Mouse (Mus musculus): ENCODE data around the gene Agtrap. TPM values are rescaled to one million over a fixed set of nuclear protein-coding genes. Genes with fewer than 3 reads are reported as not detected.
A peak's percentile ranks its signal among the peaks of the same experiment; 100 is the strongest.

Agtrap gene
- polyA plus RNA-seq, 1 experiment from 2014 or later, result 27.7 TPM

- peak overlapping the region; percentile 54; the same call in 1 of the 2 replicates for H3K27ac ChIP-seq (ENCODE audit: low read depth, low read length)
- 4% methylated on average over 29 of the region's 30 CpGs for WGBS
- ATAC-seq, result peak; percentile 41
- H3K36me3 ChIP-seq (ENCODE audit: control insufficient read depth, insufficient read depth), result no peaks in the 10 kb centered on the region; the same call in 1 of the 2 replicates
- H3K27me3 ChIP-seq (replicated peaks; ENCODE audit: control insufficient read depth, insufficient read depth, low read length), result no peaks in the 10 kb centered on the region
- 0 out of 2 replicates have a peak, but pooled peaks cover 4% of the 10 kb centered on the region for H3K4me1 ChIP-seq (replicated peaks; ENCODE audit: control insufficient read depth, insufficient read depth, low read length)
- H3K9ac ChIP-seq (ENCODE audit: low read depth, low read length), result peak overlapping the region; percentile 74
- H3K4me2 ChIP-seq (replicated peaks; ENCODE audit: low read depth), result peak overlapping the region; percentile 87
- peak overlapping the region; percentile 80 for H3K4me3 ChIP-seq (ENCODE audit: low read depth, low read length)
- H3K9me3 ChIP-seq (ENCODE audit: control insufficient read depth), result no peaks in the 10 kb centered on the region
- no peak for TF ChIP-seq CTCF (IDR thresholded peaks at IDR 0.05; ENCODE audit: low read depth)
These were observed 532 bp downstream of the Agtrap start for GRCm38 (mm10) chr4:148087091-148087906.

- Histone ChIP-seq H3K9me3 (ENCODE audit: control insufficient read depth) (no peaks in the 10 kb centered on the region), H3K4me3 (ENCODE audit: low read depth, low read length) (no peak overlapping the region), H3K4me1 (replicated peaks; ENCODE audit: control insufficient read depth, insufficient read depth, low read length) (0 out of 2 replicates have a peak, but pooled peaks cover 4% of the 10 kb centered on the region), H3K27me3 (replicated peaks; ENCODE audit: control insufficient read depth, insufficient read depth, low read length) (no peaks in the 10 kb centered on the region), H3K4me2 (replicated peaks; ENCODE audit: low read depth) (no peak overlapping the region), H3K36me3 (ENCODE audit: control insufficient read depth, insufficient read depth) (peaks cover 9% of the 10 kb centered on the region), H3K9ac (ENCODE audit: low read depth, low read length) (no peak overlapping the region), H3K27ac (ENCODE audit: low read depth, low read length) (no peak overlapping the region)
- WGBS, result 74% methylated on average over 3 of the region's 3 CpGs
- no peak for TF ChIP-seq CTCF (IDR thresholded peaks at IDR 0.05; ENCODE audit: low read depth)
- ATAC-seq, result no peak
These were observed 1.9 kb downstream of the Agtrap start for GRCm38 (mm10) chr4:148085907-148086305.

DNA sequence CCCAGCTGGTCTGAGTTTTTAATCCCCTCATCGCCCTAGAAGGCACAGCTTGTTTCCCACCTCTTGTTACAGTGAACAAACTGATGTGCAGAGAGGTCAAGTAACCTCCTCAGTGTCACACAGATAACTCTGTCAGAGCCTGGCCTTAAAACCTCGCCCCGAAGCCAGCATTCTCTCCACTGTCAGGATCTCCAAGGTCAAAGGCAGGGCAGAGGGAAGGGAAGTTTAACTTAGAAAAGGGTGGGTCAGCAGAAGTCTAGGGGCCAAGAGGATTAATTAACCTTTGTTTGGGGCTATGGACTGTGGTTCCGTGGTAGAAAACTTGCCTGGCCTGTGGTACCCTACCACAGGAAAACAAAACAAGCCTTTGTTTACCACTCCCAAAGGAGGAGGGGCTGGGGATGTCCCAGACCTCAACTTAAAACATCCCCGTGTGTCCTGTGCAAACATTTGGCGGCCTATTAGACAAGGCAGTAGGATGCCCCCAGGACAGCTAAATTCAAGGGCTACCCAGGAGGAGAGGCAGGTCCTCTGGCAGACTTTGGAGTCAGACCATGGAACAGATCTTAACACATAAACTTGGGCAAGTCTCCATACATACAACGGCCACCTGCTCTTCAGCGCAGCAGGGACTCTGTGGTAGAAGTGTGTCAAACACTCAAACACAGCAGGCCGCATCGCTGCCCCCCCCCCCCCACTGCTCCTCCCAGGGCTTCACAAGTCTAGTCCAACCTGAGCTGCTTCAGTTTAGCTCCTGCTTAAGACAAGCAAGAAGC is 2.5 kb downstream of the Agtrap start:
- no peak overlapping the region for H3K4me3 ChIP-seq (ENCODE audit: low read depth, low read length)
- H3K27me3 ChIP-seq (replicated peaks; ENCODE audit: control insufficient read depth, insufficient read depth, low read length), result no peaks in the 10 kb centered on the region
- H3K36me3 ChIP-seq (ENCODE audit: control insufficient read depth, insufficient read depth), result peaks cover 15% of the 10 kb centered on the region
- no peak for ATAC-seq
- no peak overlapping the region for H3K27ac ChIP-seq (ENCODE audit: low read depth, low read length)
- no peak overlapping the region for H3K4me2 ChIP-seq (replicated peaks; ENCODE audit: low read depth)
- 0 out of 2 replicates have a peak, but pooled peaks cover 4% of the 10 kb centered on the region for H3K4me1 ChIP-seq (replicated peaks; ENCODE audit: control insufficient read depth, insufficient read depth, low read length)
- no peak overlapping the region for H3K9ac ChIP-seq (ENCODE audit: low read depth, low read length)
- H3K9me3 ChIP-seq (ENCODE audit: control insufficient read depth), result no peaks in the 10 kb centered on the region
- TF ChIP-seq CTCF (IDR thresholded peaks at IDR 0.05; ENCODE audit: low read depth), result no peak
- WGBS, result 47% methylated on average over 10 of the region's 10 CpGs

DNA sequence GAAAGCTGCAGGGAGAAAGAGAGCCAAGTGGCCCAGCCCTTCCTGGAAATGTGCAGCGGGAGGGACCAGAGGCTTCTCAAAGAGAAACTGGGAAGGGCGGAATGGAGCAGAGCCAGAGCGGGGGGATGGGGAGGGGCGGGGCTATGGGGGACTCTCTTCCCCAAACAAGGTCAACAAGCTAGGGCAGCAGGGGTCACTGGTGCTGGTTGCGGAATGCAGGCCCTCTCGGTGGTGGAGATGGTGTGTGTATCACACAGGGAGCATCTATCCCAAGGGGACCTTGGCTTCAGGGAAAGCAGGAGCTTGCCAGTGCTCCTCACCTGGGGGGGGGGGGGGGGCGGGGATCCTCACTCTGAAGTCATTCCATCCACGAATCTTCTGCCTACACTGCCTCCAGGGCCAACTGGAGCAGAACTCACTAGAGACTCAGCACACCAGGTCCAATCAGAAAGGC is 3.5 kb downstream of the Agtrap start:
- no peak overlapping the region for H3K4me2 ChIP-seq (replicated peaks; ENCODE audit: low read depth)
- peaks cover 23% of the 10 kb centered on the region for H3K36me3 ChIP-seq (ENCODE audit: control insufficient read depth, insufficient read depth)
- WGBS, result 27% methylated on average over 8 of the region's 8 CpGs
- H3K27ac ChIP-seq (ENCODE audit: low read depth, low read length), result no peak overlapping the region
- H3K9ac ChIP-seq (ENCODE audit: low read depth, low read length), result no peak overlapping the region
- no peak for TF ChIP-seq CTCF (IDR thresholded peaks at IDR 0.05; ENCODE audit: low read depth)
- H3K27me3 ChIP-seq (replicated peaks; ENCODE audit: control insufficient read depth, insufficient read depth, low read length), result no peaks in the 10 kb centered on the region
- H3K4me1 ChIP-seq (replicated peaks; ENCODE audit: control insufficient read depth, insufficient read depth, low read length), result 0 out of 2 replicates have a peak, but pooled peaks cover 4% of the 10 kb centered on the region
- ATAC-seq, result no peak
- H3K4me3 ChIP-seq (ENCODE audit: low read depth, low read length), result no peak overlapping the region
- H3K9me3 ChIP-seq (ENCODE audit: control insufficient read depth), result no peaks in the 10 kb centered on the region

DNA sequence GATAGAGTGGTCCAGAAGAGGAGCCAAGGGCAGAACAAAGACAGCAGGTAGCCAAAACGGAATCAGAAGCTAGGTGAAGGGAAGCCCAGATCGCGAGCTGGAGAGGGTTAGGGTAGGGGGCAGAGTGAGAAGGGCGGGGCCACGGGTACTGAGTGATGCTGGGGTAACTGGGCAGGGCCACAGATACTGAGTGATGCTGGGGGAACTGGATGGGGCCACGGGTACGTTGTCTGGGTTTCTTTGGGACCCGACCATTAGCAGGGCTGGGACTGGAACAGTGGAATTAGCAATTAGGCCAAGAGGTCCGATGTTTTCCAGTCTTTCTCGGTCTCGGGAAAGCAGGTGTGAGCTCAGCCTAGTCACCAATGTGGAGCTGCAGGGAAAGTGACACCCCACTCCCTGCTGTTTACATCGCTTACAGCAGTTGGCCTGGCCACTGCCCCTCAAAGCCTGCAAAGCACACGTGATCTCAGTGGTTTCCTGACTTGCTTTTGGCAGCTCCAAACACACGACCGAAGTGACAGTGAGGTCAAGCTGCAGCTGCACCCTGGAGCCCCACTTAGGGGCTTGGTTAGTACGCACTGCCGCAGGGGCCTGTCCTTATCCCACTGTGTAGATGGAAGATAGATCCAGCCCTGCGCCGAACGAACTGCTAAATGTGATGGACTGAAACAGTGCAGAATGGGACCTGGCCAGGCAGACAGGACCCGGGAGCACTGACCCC is 4.5 kb downstream of the Agtrap start:
- Histone ChIP-seq H3K9ac (ENCODE audit: low read depth, low read length) (no peak overlapping the region), H3K27me3 (replicated peaks; ENCODE audit: control insufficient read depth, insufficient read depth, low read length) (no peaks in the 10 kb centered on the region), H3K4me2 (replicated peaks; ENCODE audit: low read depth) (no peak overlapping the region), H3K27ac (ENCODE audit: low read depth, low read length) (no peak overlapping the region), H3K9me3 (ENCODE audit: control insufficient read depth) (no peaks in the 10 kb centered on the region), H3K4me1 (replicated peaks; ENCODE audit: control insufficient read depth, insufficient read depth, low read length) (0 out of 2 replicates have a peak, but pooled peaks cover 4% of the 10 kb centered on the region), H3K36me3 (ENCODE audit: control insufficient read depth, insufficient read depth) (peaks cover 23% of the 10 kb centered on the region), H3K4me3 (ENCODE audit: low read depth, low read length) (no peak overlapping the region)
- no peak for ATAC-seq
- TF ChIP-seq CTCF (IDR thresholded peaks at IDR 0.05; ENCODE audit: low read depth), result no peak
- WGBS, result 68% methylated on average over 21 of the region's 21 CpGs
